13 mouse cellular contexts compared by ENCODE assay signal in the genomic region with DNA sequence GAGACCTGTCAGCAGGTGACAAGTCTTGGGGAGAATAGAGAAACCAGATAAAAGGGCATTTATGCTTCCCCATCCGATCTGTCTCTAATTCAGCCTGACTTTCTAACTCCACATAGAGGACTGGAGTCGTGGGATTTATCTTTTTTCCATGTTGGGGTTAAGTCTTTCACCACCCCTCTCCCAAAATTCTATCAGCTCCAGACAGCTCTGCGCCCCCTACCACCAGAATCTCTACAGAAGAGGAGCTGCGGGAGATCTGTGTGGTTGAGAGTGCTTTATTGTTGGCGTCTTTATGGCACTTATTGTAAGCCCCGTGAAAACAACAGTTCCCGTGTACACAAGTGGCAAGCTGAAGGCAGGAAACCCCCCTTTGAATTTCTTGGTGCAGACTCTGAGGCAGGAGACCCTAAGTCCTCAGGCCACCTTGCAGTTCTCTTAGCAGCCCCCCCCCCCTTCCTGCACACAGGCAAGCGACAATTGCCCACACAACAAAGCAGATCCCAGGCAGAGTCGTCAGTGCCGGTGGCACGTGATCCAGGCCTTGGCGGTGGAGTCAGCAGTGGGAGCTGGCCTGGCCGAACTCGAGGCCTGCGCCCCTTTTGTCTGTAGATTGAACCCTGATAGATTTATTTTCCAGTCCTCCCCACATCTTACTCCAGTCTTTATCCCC. TPM values are rescaled to one million over a fixed set of nuclear protein-coding genes. Genes with fewer than 3 reads are reported as not detected.
DNase-seq lines count a peak whose midpoint lies in the region; ATAC-seq lines count a peak whose summit lies in the region.
"Had no signal": no experiment of that assay in that cellular context is flagged by ENCODE, and none has a peak within 500 bp of the region (broad histone marks: within the 10 kb centered on the region; RNA-seq: fewer than 3 reads in every experiment).

No protein-coding gene starts in this region.

- 2% methylated on average over 15 of the region's 15 CpGs for WGBS in forebrain, embryonic 15.5 days
- 3% methylated on average over 15 of the region's 15 CpGs for WGBS in midbrain, embryonic 10.5 days
- under 1% methylated on average over 15 of the region's 15 CpGs for WGBS in neural tube, embryonic 15.5 days

- no peaks in the 10 kb centered on the region for H3K9me3 ChIP-seq in forebrain, embryonic 15.5 days
- H3K9me3 ChIP-seq in midbrain, embryonic 10.5 days (replicated peaks) = no peaks in the 10 kb centered on the region
- H3K9me3 ChIP-seq in neural tube, embryonic 15.5 days (replicated peaks) = no peaks in the 10 kb centered on the region
- H3K9me3 ChIP-seq: liver, embryonic 13.5 days had no signal

- ATAC-seq in forebrain, embryonic 15.5 days (replicated peaks) = no peak
- 0 out of 2 replicates have a peak, but pooled peaks have one; percentile 14 for ATAC-seq in neural tube, embryonic 15.5 days (ENCODE audit: low FRiP score)
- ATAC-seq: CD4-positive, CD25-positive, alpha-beta regulatory T cell, adult 4 months; Patski had no signal

- no peaks in the 10 kb centered on the region for H3K36me3 ChIP-seq in forebrain, embryonic 15.5 days
- no peaks in the 10 kb centered on the region for H3K36me3 ChIP-seq in midbrain, embryonic 10.5 days
- H3K36me3 ChIP-seq in neural tube, embryonic 15.5 days = no peaks in the 10 kb centered on the region
- H3K36me3 ChIP-seq: liver, embryonic 13.5 days had no signal

- H3K9ac ChIP-seq in forebrain, embryonic 15.5 days (replicated peaks) = peak overlapping the region; percentile 69
- peak overlapping the region; percentile 61 for H3K9ac ChIP-seq in neural tube, embryonic 15.5 days (replicated peaks)
- H3K9ac ChIP-seq: liver, embryonic 13.5 days had no signal

- peak overlapping the region; percentile 93 for H3K27ac ChIP-seq in forebrain, embryonic 15.5 days (replicated peaks)
- peak overlapping the region; percentile 46; the same call in 1 of the 2 replicates for H3K27ac ChIP-seq in midbrain, embryonic 10.5 days (replicated peaks)
- peak overlapping the region; percentile 90 for H3K27ac ChIP-seq in neural tube, embryonic 15.5 days (replicated peaks)
- H3K27ac ChIP-seq: liver, embryonic 13.5 days had no signal

- H3K4me2 ChIP-seq in forebrain, embryonic 15.5 days (replicated peaks) = peak overlapping the region; percentile 65
- peak overlapping the region; percentile 60 for H3K4me2 ChIP-seq in neural tube, embryonic 15.5 days
- H3K4me2 ChIP-seq: liver, embryonic 13.5 days had no signal

- peaks cover 66% of the 10 kb centered on the region for H3K27me3 ChIP-seq in forebrain, embryonic 15.5 days
- H3K27me3 ChIP-seq in midbrain, embryonic 10.5 days (ENCODE audit: low read depth, poor library complexity, severe bottlenecking) = peaks cover 100% of the 10 kb centered on the region
- peaks cover 74% of the 10 kb centered on the region for H3K27me3 ChIP-seq in neural tube, embryonic 15.5 days (replicated peaks)
- H3K27me3 ChIP-seq: Patski had no signal

- H3K4me3 ChIP-seq in forebrain, embryonic 15.5 days = peak overlapping the region; percentile 52
- peak overlapping the region; percentile 56 for H3K4me3 ChIP-seq in midbrain, embryonic 10.5 days
- H3K4me3 ChIP-seq in neural tube, embryonic 15.5 days (replicated peaks) = peak overlapping the region; percentile 50
- H3K4me3 ChIP-seq: liver, embryonic 13.5 days had no signal

- DNase-seq in embryo, embryonic 10.5 days (ENCODE audit: low spot score) = peak; percentile 36
- peak; percentile 53 for DNase-seq in midbrain, embryonic 10.5 days (ENCODE audit: low spot score)
- no peak for DNase-seq in urinary bladder, postnatal 14 days (ENCODE audit: low spot score)
- no peak for DNase-seq in thymus, postnatal 25 days
- DNase-seq in layer of hippocampus, adult 11-12 months (ENCODE audit: low spot score) = no peak
- DNase-seq: adrenal gland, postnatal 14 days; cerebellum, adult 8-10 months; liver, embryonic 13.5 days; spleen, adult 18-20 months had no signal

- H3K4me1 ChIP-seq in forebrain, embryonic 15.5 days = peaks cover 83% of the 10 kb centered on the region
- H3K4me1 ChIP-seq in midbrain, embryonic 10.5 days = peaks cover 83% of the 10 kb centered on the region
- peaks cover 67% of the 10 kb centered on the region for H3K4me1 ChIP-seq in neural tube, embryonic 15.5 days

RNA-seq across cellular contexts. Expression of a gene that starts 11.9 kb away (rescaled TPM):
- polyA plus RNA-seq in forebrain, embryonic 15.5 days (2015; fragmentation: Nextera tagmentation; extraction: Ambion mirVana) = 70.9 and 71.1 TPM in 2 replicates
- polyA plus RNA-seq in midbrain, embryonic 10.5 days (2016; fragmentation: Nextera tagmentation; extraction: Ambion mirVana) = 2.6 and 7.9 TPM in 2 replicates
- polyA plus RNA-seq in neural tube, embryonic 15.5 days (2015; fragmentation: Nextera tagmentation; extraction: Ambion mirVana) = 84.0 and 96.5 TPM in 2 replicates

RNA-seq across cellular contexts. Expression of a gene that starts 56.2 kb away (rescaled TPM):
- polyA plus RNA-seq in forebrain, embryonic 15.5 days (2015; fragmentation: Nextera tagmentation; extraction: Ambion mirVana) = 2.0 and 2.4 TPM in 2 replicates
- 1.9 and 2.2 TPM in 2 replicates for polyA plus RNA-seq in midbrain, embryonic 10.5 days (2016; fragmentation: Nextera tagmentation; extraction: Ambion mirVana)
- 0.92 and 2.1 TPM in 2 replicates for polyA plus RNA-seq in neural tube, embryonic 15.5 days (2015; fragmentation: Nextera tagmentation; extraction: Ambion mirVana)
- polyA plus RNA-seq: CD4-positive, CD25-positive, alpha-beta regulatory T cell, adult 4 months; liver, embryonic 13.5 days had no signal

Comparison
In these comparisons a context has a peak if more than half of its experiments do, and no peak if none do; other contexts are left out.
1. DNase-seq: peak in embryo, embryonic 10.5 days (single experiment) and midbrain, embryonic 10.5 days (single experiment); none in urinary bladder, postnatal 14 days (single experiment), thymus, postnatal 25 days (single experiment) and layer of hippocampus, adult 11-12 months (single experiment).
2. Peak in every context shown above with its lines, with median percentiles within 50 percentile points of each other: H3K27ac ChIP-seq and H3K4me3 ChIP-seq.